Mouse (Mus musculus): ENCODE data around the gene Rnf111.

Rnf111 gene

GRCm38 (mm10) chr9:70395617-70396016 lies 107.9 kb downstream of the Rnf111 start:
- DNase-seq (ENCODE audit: low read depth) = no peak

GRCm38 (mm10) chr9:70392563-70392907 lies 111.0 kb downstream of the Rnf111 start:
- no peak for DNase-seq (ENCODE audit: low read depth)

- DNase-seq (ENCODE audit: low read depth) = no peak
Observed at GRCm38 (mm10) chr9:70391660-70392562, 111.6 kb downstream of the Rnf111 start.

GRCm38 (mm10) chr9:70391042-70391441 lies 112.5 kb downstream of the Rnf111 start:
- no peak for DNase-seq (ENCODE audit: low read depth)

GRCm38 (mm10) chr9:70389548-70389947 lies 114.0 kb downstream of the Rnf111 start:
- DNase-seq (ENCODE audit: low read depth) = no peak

- no peak for DNase-seq (ENCODE audit: low read depth)
Observed at GRCm38 (mm10) chr9:70387410-70388119, 116.0 kb downstream of the Rnf111 start.

GRCm38 (mm10) chr9:70384958-70385728 lies 118.4 kb downstream of the Rnf111 start:
- DNase-seq (ENCODE audit: low read depth) = no peak

- DNase-seq (ENCODE audit: low read depth) = no peak
Observed at GRCm38 (mm10) chr9:70384494-70384893, 119.0 kb downstream of the Rnf111 start.

GRCm38 (mm10) chr9:70383750-70384149 lies 119.8 kb downstream of the Rnf111 start:
- no peak for DNase-seq (ENCODE audit: low read depth)

- no peak for DNase-seq (ENCODE audit: low read depth)
Observed at GRCm38 (mm10) chr9:70382091-70382490, 121.4 kb downstream of the Rnf111 start.

- DNase-seq (ENCODE audit: low read depth) = no peak
Observed at GRCm38 (mm10) chr9:70379502-70380467, 123.7 kb downstream of the Rnf111 start.

Data from fibroblast of lung, adult 2 months (primary cell).